Mouse (Mus musculus) thymus, adult 2 months (tissue): ENCODE measurements around the gene Pim1.

ENCODE experiments used
- CTCF ChIP-seq: fragments of 200-500 bp; IDR thresholded peaks from 2 replicates; pipeline ENCODE4 v1.5.1; 2012; ENCODE audit warnings: mild to moderate bottlenecking, control low read depth, low read length, moderate library complexity, borderline replicate concordance; ENCODE audit not compliant: control insufficient read depth, poor library complexity, insufficient read depth; ENCODE audit errors: extremely low read depth
- POLR2A ChIP-seq: fragments of 200-500 bp; IDR thresholded peaks from 2 replicates; pipeline ENCODE4 v1.6.1; 2012; ENCODE audit warnings: mild to moderate bottlenecking, low read length, control low read depth, moderate library complexity; ENCODE audit not compliant: control insufficient read depth, poor library complexity, insufficient read depth; ENCODE audit errors: extremely low read depth

- TF ChIP-seq CTCF (no peak), POLR2A (no peak)
Measured at GRCm38 (mm10) chr17:29542831-29543690, 52.5 kb downstream of the Pim1 start.
